Mouse (Mus musculus) 3134 (cell line): ENCODE measurements around the gene Tmem245.

ENCODE experiments used
- DNase-seq: peaks from one replicate; pipeline ENCODE4 v3.0.0-alpha.2; 2011; ENCODE audit warnings: low spot score; ENCODE audit not compliant: insufficient read length; ENCODE audit errors: extremely low read depth

Tmem245 gene

GRCm38 (mm10) chr4:56824231-56824630, 123.0 kb downstream of the Tmem245 start:
- no peak for DNase-seq

GRCm38 (mm10) chr4:56820017-56820550, 127.2 kb downstream of the Tmem245 start:
- DNase-seq: no peak
